Mouse (Mus musculus) CH12.LX (cell line): ENCODE measurements around the gene Fam71b. TPM values are rescaled to one million over a fixed set of nuclear protein-coding genes. Genes with fewer than 3 reads are reported as not detected.

Experiments used
- DNase-seq: peaks from one replicate; pipeline ENCODE4 v3.0.0-alpha.2; 2013; ENCODE audit errors: extremely low read depth
- H3K27ac ChIP-seq: 2 replicates; pipeline ENCODE4 v1.5.1; 2012; ENCODE audit warnings: low read depth, mild to moderate bottlenecking, control low read depth, moderate library complexity; ENCODE audit not compliant: insufficient read depth
- H3K27me3 ChIP-seq: replicated peaks from 2 replicates; pipeline ENCODE3; 2012; ENCODE audit warnings: inconsistent platforms
- H3K36me3 ChIP-seq, 2 experiments: replicated peaks in 1 of 2; 2 replicates each; pipeline versions ENCODE3 to v1.6.1; 2012; ENCODE audit warnings: inconsistent platforms in 1 of 2, low read length in 1 of 2, mild to moderate bottlenecking in 1 of 2, mixed read lengths in 1 of 2, moderate library complexity in 1 of 2; ENCODE audit not compliant: control insufficient read depth in 1 of 2, insufficient read depth in 1 of 2
- H3K4me1 ChIP-seq, 2 experiments: 2 replicates each; pipeline ENCODE4 v1.6.1; 2012; ENCODE audit warnings: inconsistent platforms in 1 of 2, moderate library complexity in 1 of 2; ENCODE audit not compliant: insufficient read depth in 2 of 2, control insufficient read depth in 1 of 2
- H3K4me2 ChIP-seq: 2 replicates; pipeline ENCODE4 v1.6.1; 2012; ENCODE audit warnings: low read depth, mild to moderate bottlenecking, control low read depth; ENCODE audit not compliant: poor library complexity, insufficient read depth, severe bottlenecking
- H3K4me3 ChIP-seq, 3 experiments: fragments of 150-350 bp in 1 of 3; sonication (generic) in 1 of 3; replicated peaks in 1 of 3; 2 replicates each; pipeline versions ENCODE3 to v1.5.1; 2011 to 2012; ENCODE audit warnings: low read depth in 2 of 3, low read length in 2 of 3, mild to moderate bottlenecking in 2 of 3, moderate library complexity in 2 of 3, control low read depth in 1 of 3, improper control_type of control experiment in 1 of 3, inconsistent platforms in 1 of 3, mixed read lengths in 1 of 3; ENCODE audit not compliant: poor library complexity in 1 of 3
- H3K79me2 ChIP-seq: replicated peaks from 2 replicates; pipeline ENCODE4 v1.6.1; 2012; ENCODE audit warnings: mild to moderate bottlenecking, moderate library complexity; ENCODE audit not compliant: control insufficient read depth, poor library complexity, insufficient read depth, severe bottlenecking; ENCODE audit errors: extremely low read depth
- H3K9ac ChIP-seq: 2 replicates; pipeline ENCODE4 v1.6.1; 2012; ENCODE audit warnings: low read depth, mild to moderate bottlenecking, control low read depth, moderate library complexity; ENCODE audit not compliant: insufficient read depth
- H3K9me3 ChIP-seq: replicated peaks from 2 replicates; pipeline ENCODE3; 2012; ENCODE audit warnings: low read length, inconsistent platforms, mixed read lengths
- BHLHE40 ChIP-seq: IDR thresholded peaks from 2 replicates; pipeline ENCODE4 v1.6.1; 2011; ENCODE audit warnings: mild to moderate bottlenecking, low read depth, low read length, improper control_type of control experiment
- CHD1 ChIP-seq: IDR thresholded peaks from 2 replicates; pipeline ENCODE4 v1.6.1; 2012; ENCODE audit warnings: low read depth, low read length, improper control_type of control experiment, inconsistent platforms
- CHD2 ChIP-seq: IDR thresholded peaks from 2 replicates; pipeline ENCODE4 v1.6.1; 2011; ENCODE audit warnings: low read length, improper control_type of control experiment
- CTCF ChIP-seq, 2 experiments: IDR thresholded peaks in 1 of 2; conservative IDR thresholded peaks in 1 of 2; 2 replicates each; pipeline ENCODE4 v1.5.1; 2011 to 2012; ENCODE audit warnings: low read depth in 2 of 2, low read length in 2 of 2, improper control_type of control experiment in 1 of 2, inconsistent platforms in 1 of 2, mild to moderate bottlenecking in 1 of 2, moderate library complexity in 1 of 2
- E2F4 ChIP-seq: IDR thresholded peaks from 2 replicates; pipeline ENCODE4 v1.6.1; 2011; ENCODE audit warnings: low read depth, low read length, improper control_type of control experiment; ENCODE audit not compliant: insufficient replicate concordance
- ELF1 ChIP-seq: IDR thresholded peaks from 2 replicates; pipeline ENCODE4 v1.6.1; 2014; ENCODE audit warnings: low read depth, mild to moderate bottlenecking, inconsistent platforms, low read length, improper control_type of control experiment
- EP300 ChIP-seq: IDR thresholded peaks from 2 replicates; pipeline ENCODE4 v1.6.1; 2011; ENCODE audit warnings: low read length, improper control_type of control experiment
- ETS1 ChIP-seq: conservative IDR thresholded peaks from 2 replicates; pipeline ENCODE4 v1.6.1; 2012; ENCODE audit warnings: low read depth, mild to moderate bottlenecking, inconsistent platforms, low read length, improper control_type of control experiment, moderate library complexity
- GABPA ChIP-seq: IDR thresholded peaks from 2 replicates; pipeline ENCODE4 v1.6.1; 2012; ENCODE audit warnings: low read depth, low read length, improper control_type of control experiment, inconsistent platforms; ENCODE audit not compliant: insufficient replicate concordance
- HCFC1 ChIP-seq: IDR thresholded peaks from 2 replicates; pipeline ENCODE4 v1.6.1; 2012; ENCODE audit warnings: low read depth, mild to moderate bottlenecking, inconsistent platforms, low read length, improper control_type of control experiment
- IRF4 ChIP-seq: IDR thresholded peaks from 2 replicates; pipeline ENCODE4 v1.6.1; 2014; ENCODE audit warnings: low read depth, mild to moderate bottlenecking, inconsistent platforms, low read length, improper control_type of control experiment
- JUN ChIP-seq: IDR thresholded peaks from 2 replicates; pipeline ENCODE4 v1.6.1; 2011; ENCODE audit warnings: low read depth, mild to moderate bottlenecking, low read length, improper control_type of control experiment, moderate library complexity; ENCODE audit not compliant: insufficient read depth
- JUND ChIP-seq: conservative IDR thresholded peaks from 2 replicates; pipeline ENCODE4 v1.6.1; 2011; ENCODE audit warnings: low read depth, low read length, improper control_type of control experiment
- KAT2A ChIP-seq: IDR thresholded peaks from 2 replicates; pipeline ENCODE4 v1.6.1; 2012; ENCODE audit warnings: low read length, improper control_type of control experiment, inconsistent platforms; ENCODE audit not compliant: insufficient replicate concordance
- MAFK ChIP-seq: IDR thresholded peaks from 2 replicates; pipeline ENCODE4 v1.6.1; 2011; ENCODE audit warnings: low read length, improper control_type of control experiment; ENCODE audit not compliant: insufficient replicate concordance
- MAX ChIP-seq: IDR thresholded peaks from 2 replicates; pipeline ENCODE4 v1.6.1; 2011; ENCODE audit warnings: low read length, improper control_type of control experiment
- MAZ ChIP-seq: IDR thresholded peaks from 2 replicates; pipeline ENCODE4 v1.6.1; 2012; ENCODE audit warnings: low read depth, mild to moderate bottlenecking, inconsistent platforms, low read length, improper control_type of control experiment, moderate library complexity
- MEF2A ChIP-seq: IDR thresholded peaks from 2 replicates; pipeline ENCODE4 v1.6.1; 2014; ENCODE audit warnings: low read depth, mild to moderate bottlenecking, inconsistent platforms, low read length, improper control_type of control experiment, borderline replicate concordance
- MXI1 ChIP-seq: IDR thresholded peaks from 2 replicates; pipeline ENCODE4 v1.6.1; 2011; ENCODE audit warnings: mild to moderate bottlenecking, low read depth, low read length, improper control_type of control experiment
- MYC ChIP-seq: IDR thresholded peaks from 2 replicates; pipeline ENCODE4 v1.6.1; 2011; ENCODE audit warnings: low read depth, mild to moderate bottlenecking, improper control_type of control experiment, low read length
- NELFE ChIP-seq: IDR thresholded peaks from 2 replicates; pipeline ENCODE4 v1.6.1; 2011; ENCODE audit warnings: low read depth, low read length, improper control_type of control experiment
- NRF1 ChIP-seq: IDR thresholded peaks from 2 replicates; pipeline ENCODE4 v1.6.1; 2014; ENCODE audit warnings: low read depth, mild to moderate bottlenecking, inconsistent platforms, low read length, improper control_type of control experiment, moderate library complexity
- PAX5 ChIP-seq: IDR thresholded peaks from 2 replicates; pipeline ENCODE4 v1.6.1; 2012; ENCODE audit warnings: low read length, inconsistent platforms, mixed read lengths
- POLR2A ChIP-seq: IDR thresholded peaks from 2 replicates; pipeline ENCODE4 v1.6.1; 2011; ENCODE audit warnings: low read depth, mild to moderate bottlenecking, improper control_type of control experiment, low read length
- POLR2AphosphoS2 ChIP-seq: IDR thresholded peaks from 2 replicates; pipeline ENCODE4 v1.6.1; 2011; ENCODE audit warnings: low read depth, low read length, improper control_type of control experiment
- RAD21 ChIP-seq: IDR thresholded peaks from 2 replicates; pipeline ENCODE4 v1.6.1; 2011; ENCODE audit warnings: low read depth, mild to moderate bottlenecking, low read length, improper control_type of control experiment, moderate library complexity
- RCOR1 ChIP-seq: conservative IDR thresholded peaks from 2 replicates; pipeline ENCODE4 v1.6.1; 2012; ENCODE audit warnings: low read depth, mild to moderate bottlenecking, inconsistent platforms, low read length, improper control_type of control experiment
- SIN3A ChIP-seq: IDR thresholded peaks from 2 replicates; pipeline ENCODE4 v1.6.1; 2012; ENCODE audit warnings: low read length, improper control_type of control experiment, inconsistent platforms
- SMC3 ChIP-seq: IDR thresholded peaks from 2 replicates; pipeline ENCODE4 v1.6.1; 2011; ENCODE audit warnings: low read depth, low read length, improper control_type of control experiment
- TBP ChIP-seq: conservative IDR thresholded peaks from 2 replicates; pipeline ENCODE4 v1.6.1; 2011; ENCODE audit warnings: low read depth, low read length, improper control_type of control experiment
- TCF12 ChIP-seq: IDR thresholded peaks from 2 replicates; pipeline ENCODE4 v1.6.1; 2014; ENCODE audit warnings: low read depth, mild to moderate bottlenecking, inconsistent platforms, low read length, improper control_type of control experiment
- UBTF ChIP-seq: IDR thresholded peaks from 2 replicates; pipeline ENCODE4 v1.6.1; 2012; ENCODE audit warnings: low read depth, mild to moderate bottlenecking, inconsistent platforms, low read length, improper control_type of control experiment, moderate library complexity
- USF1 ChIP-seq: IDR thresholded peaks from 2 replicates; pipeline ENCODE4 v1.6.1; 2014; ENCODE audit warnings: low read depth, mild to moderate bottlenecking, inconsistent platforms, low read length, improper control_type of control experiment
- USF2 ChIP-seq: conservative IDR thresholded peaks from 2 replicates; pipeline ENCODE4 v1.6.1; 2011; ENCODE audit warnings: low read depth, low read length, improper control_type of control experiment
- ZC3H11A ChIP-seq: IDR thresholded peaks from 2 replicates; pipeline ENCODE4 v1.6.1; 2012; ENCODE audit warnings: low read depth, mild to moderate bottlenecking, inconsistent platforms, low read length, improper control_type of control experiment
- ZKSCAN1 ChIP-seq: IDR thresholded peaks from 2 replicates; pipeline ENCODE4 v1.6.1; 2012; ENCODE audit warnings: low read depth, inconsistent platforms, low read length, improper control_type of control experiment, borderline replicate concordance
- ZMIZ1 ChIP-seq: IDR thresholded peaks from 2 replicates; pipeline ENCODE4 v1.6.1; 2012; ENCODE audit warnings: low read depth, mild to moderate bottlenecking, inconsistent platforms, low read length, improper control_type of control experiment
- ZNF384 ChIP-seq: IDR thresholded peaks from 2 replicates; pipeline ENCODE4 v1.6.1; 2012; ENCODE audit warnings: low read depth, low read length, improper control_type of control experiment, inconsistent platforms
- dilution Hi-C: fragments of 300-500 bp; cut with MboI; formaldehyde crosslinking; loops from 2 replicates; pipeline ENCODE4 v1.14.3; 2020; ENCODE audit warnings: low sequenced_read_pairs; ENCODE audit not compliant: extremely low pct_unique_long_range_greater_than_20kb, extremely low pct_ligation_motif_present
- in situ Hi-C: fragments of 300-500 bp; cut with MboI; formaldehyde crosslinking; loops from 3 replicates; pipeline ENCODE4 v1.14.3; 2019; ENCODE audit warnings: low sequenced_read_pairs, low pct_ligation_motif_present, low pct_unique_long_range_greater_than_20kb, mixed read lengths
- polyA plus RNA-seq: library from polyadenylated mRNA; unstranded; fragments of >175 nt; gene quantifications from 2 replicates; pipeline ENCODE4 v1.2.1, GENCODE M21; 2012; ENCODE audit warnings: low read depth; ENCODE audit not compliant: insufficient read length
- total RNA-seq, 2 experiments: library from RNA; depleted of rRNA; stranded (reverse); fragments of 300-350 nt in 1 of 2; fragments of >200 nt in 1 of 2; gene quantifications; 2 replicates each; pipeline ENCODE4 v1.2.3; 2012 to 2014

The Fam71b gene
- total and polyA plus RNA-seq, 3 experiments, result 0.46 to 2.6 (median 2.4) TPM

GRCm38 (mm10) chr11:46398933-46399383 lies 2.6 kb downstream of the Fam71b start:
- H3K4me3 ChIP-seq, result no peak overlapping the region
- H3K9ac ChIP-seq, result peak overlapping the region; percentile 67; the same call in 1 of the 2 replicates
- in situ Hi-C loops (no loop called here), dilution Hi-C loops (no loop called here)
- peak; percentile 100 for DNase-seq
- no peaks in the 10 kb centered on the region for H3K79me2 ChIP-seq
- no peaks in the 10 kb centered on the region for H3K9me3 ChIP-seq
- H3K4me2 ChIP-seq, result peak overlapping the region; percentile 76
- TF ChIP-seq CHD2 (peak; percentile 95), MEF2A (peak; percentile 100), PAX5 (no peak), RCOR1 (peak; percentile 100), USF2 (no peak), BHLHE40 (peak; percentile 98), SIN3A (peak; percentile 99), ZMIZ1 (peak; percentile 85; the same call in 1 of the 2 replicates), POLR2AphosphoS2 (peak; percentile 63; the same call in 1 of the 2 replicates), HCFC1 (peak; percentile 71), UBTF (no peak), ELF1 (peak; percentile 74), ZNF384 (peak; percentile 75), MYC (peak; percentile 97), MAX (peak; percentile 95), MAZ (peak; percentile 99), KAT2A (peak; percentile 89), POLR2A (peak; percentile 67), E2F4 (peak; percentile 80; the same call in 1 of the 2 replicates), ZKSCAN1 (peak; percentile 53; the same call in 1 of the 2 replicates), CTCF (conservative IDR thresholded peaks at IDR 0.05 in 1 of 2, IDR thresholded peaks at IDR 0.05 in 1 of 2; ENCODE audit: low read depth in 2 of 2, low read length in 2 of 2) (peak in 1 of 2 experiments; percentile 20; a peak in 2 of 4 replicates), TCF12 (peak; percentile 100), NRF1 (peak; percentile 74), MXI1 (peak; percentile 79; the same call in 1 of the 2 replicates), IRF4 (peak; percentile 98), EP300 (peak; percentile 100), TBP (peak; percentile 82), USF1 (no peak), RAD21 (peak; percentile 45), NELFE (0 out of 2 replicates have a peak, but pooled peaks have one; percentile 57), GABPA (no peak), SMC3 (peak; percentile 75), JUN (peak; percentile 71), ZC3H11A (no peak), MAFK (peak; percentile 96), JUND (peak; percentile 85), ETS1 (peak; percentile 99), CHD1 (peak; percentile 90; the same call in 1 of the 2 replicates)
- H3K36me3 ChIP-seq, result no peaks in the 10 kb centered on the region
- peaks cover 39 to 78% of the 10 kb centered on the region in 2 experiments for H3K4me1 ChIP-seq
- peaks cover 1% of the 10 kb centered on the region for H3K27me3 ChIP-seq
- peak overlapping the region; percentile 88 for H3K27ac ChIP-seq
